Mouse (Mus musculus) forebrain, postnatal 0 days (tissue): Measurements from ENCODE around the gene Smim23. TPM values are rescaled to one million over a fixed set of nuclear protein-coding genes. Genes with fewer than 3 reads are reported as not detected.

Experiments used
- ATAC-seq: fragments of 200-750 bp; cut with Nextera tagmentation; 2 replicates; pipeline ENCODE4 v1.8.0; 2017; ENCODE audit warnings: mild to moderate bottlenecking, moderate library complexity
- DNase-seq: peaks from one replicate; pipeline ENCODE4 v3.0.0-alpha.2; 2015
- H3K27ac ChIP-seq: fragments of 300-500 bp; sonication (generic); 2 replicates; pipeline ENCODE4 v1.5.1; 2014; ENCODE audit warnings: low read depth, mild to moderate bottlenecking, antibody characterized with exemption, low read length, moderate library complexity, mixed read lengths
- H3K27me3 ChIP-seq: fragments of 300-500 bp; sonication (generic); 2 replicates; pipeline ENCODE4 v1.6.1; 2014; ENCODE audit warnings: mild to moderate bottlenecking, low read length, mixed read lengths; ENCODE audit not compliant: insufficient read depth
- H3K36me3 ChIP-seq: fragments of 300-500 bp; sonication (generic); 2 replicates; pipeline ENCODE4 v1.6.1; 2014; ENCODE audit warnings: mild to moderate bottlenecking, moderate library complexity; ENCODE audit not compliant: insufficient read depth
- H3K4me1 ChIP-seq: fragments of 300-500 bp; sonication (generic); 2 replicates; pipeline ENCODE4 v1.6.1; 2014; ENCODE audit warnings: antibody characterized with exemption; ENCODE audit not compliant: insufficient read depth
- H3K4me2 ChIP-seq: fragments of 300-500 bp; sonication (generic); 2 replicates; pipeline ENCODE4 v1.6.1; 2014; ENCODE audit warnings: low read depth, mild to moderate bottlenecking, moderate library complexity
- H3K4me3 ChIP-seq: fragments of 300-500 bp; sonication (generic); 2 replicates; pipeline ENCODE4 v1.5.1; 2014; ENCODE audit warnings: low read depth, low read length, mixed read lengths
- H3K9ac ChIP-seq: fragments of 300-500 bp; sonication (generic); 2 replicates; pipeline ENCODE4 v1.6.1; 2014; ENCODE audit warnings: mild to moderate bottlenecking
- H3K9me3 ChIP-seq: fragments of 300-500 bp; sonication (generic); 2 replicates; pipeline ENCODE4 v1.6.1; 2016; ENCODE audit warnings: low read length
- CTCF ChIP-seq: sonication (generic); IDR thresholded peaks from 2 replicates; pipeline ENCODE4 v1.5.1; 2016; ENCODE audit warnings: antibody characterized with exemption, control low read depth, low read depth
- WGBS: fragments of 180-500 bp; shearing (Covaris S2); extraction: QIAGEN DNeasy Blood & Tissue Kit; methylation state at CpG from one replicate; pipeline ENCODE4 v1.1.7; 2014; 5-methylcytosine and 5-hydroxymethylcytosine counted together
- polyA plus RNA-seq: library from polyadenylated mRNA; unstranded; fragments of >200 nt; fragmentation: Nextera tagmentation; extraction: Ambion mirVana; gene quantifications from 2 replicates; pipeline ENCODE4 v1.2.1, GENCODE M21; 2015
- total RNA-seq: library from RNA; depleted of rRNA; stranded (reverse); fragments of >200 nt; gene quantifications from 2 replicates; pipeline ENCODE4 v1.2.3, GENCODE M21; 2014

The Smim23 gene
- total and polyA plus RNA-seq, 2 experiments from 2014 or later = not detected

DNA sequence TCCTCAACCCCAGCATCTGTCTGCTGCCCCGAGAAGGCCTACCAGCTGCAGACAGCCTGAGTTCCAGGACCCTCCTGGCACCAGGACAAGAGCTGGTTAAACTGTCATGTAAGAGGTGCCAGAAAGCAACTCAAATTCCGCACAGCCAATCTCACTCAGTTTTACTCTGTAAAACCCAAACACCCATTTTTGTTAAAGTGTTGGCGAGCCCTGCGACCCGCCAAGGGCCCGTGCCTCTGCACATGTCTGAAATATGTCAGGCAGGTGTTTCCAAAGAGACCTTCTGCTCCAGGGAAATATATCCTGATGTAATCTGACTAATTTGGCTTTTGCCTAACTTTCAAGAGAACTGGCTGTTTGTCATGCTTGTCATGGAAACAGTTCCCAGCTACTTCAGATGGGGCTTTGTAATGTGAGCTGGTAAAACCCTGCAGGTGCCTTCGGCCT, 23.5 kb downstream of the Smim23 start:
- no peak overlapping the region for H3K4me3 ChIP-seq
- no peaks in the 10 kb centered on the region for H3K9me3 ChIP-seq
- no peaks in the 10 kb centered on the region for H3K4me1 ChIP-seq
- 28% methylated on average over 7 of the region's 7 CpGs for WGBS
- H3K36me3 ChIP-seq = no peaks in the 10 kb centered on the region
- DNase-seq = peak; percentile 50
- no peak for TF ChIP-seq CTCF
- ATAC-seq = peak; percentile 59
- H3K27me3 ChIP-seq = no peaks in the 10 kb centered on the region
- H3K9ac ChIP-seq = no peak overlapping the region
- H3K4me2 ChIP-seq = no peak overlapping the region
- H3K27ac ChIP-seq = no peak overlapping the region

DNA sequence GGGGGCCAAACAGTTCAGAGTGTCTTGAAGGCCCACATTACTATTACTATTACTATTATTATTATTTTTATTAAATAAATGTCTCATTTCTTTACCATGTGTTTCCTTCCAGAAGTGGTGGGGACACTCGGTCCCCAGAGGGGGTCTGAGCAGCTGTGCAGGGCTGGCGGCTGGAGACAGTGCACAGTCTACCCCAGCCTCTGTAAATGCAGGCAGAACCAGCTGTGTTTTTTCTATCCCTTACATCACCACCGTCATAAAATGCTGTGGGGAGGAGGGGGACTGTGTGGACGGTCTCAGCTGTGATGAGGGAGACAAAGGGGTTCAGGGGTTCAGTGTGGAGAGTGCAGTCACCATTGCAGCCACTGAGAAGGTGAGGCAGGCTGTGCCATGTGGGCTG, 26.0 kb downstream of the Smim23 start:
- Histone ChIP-seq H3K4me1 (no peaks in the 10 kb centered on the region), H3K9me3 (no peaks in the 10 kb centered on the region), H3K9ac (no peak overlapping the region), H3K27me3 (no peaks in the 10 kb centered on the region), H3K4me2 (no peak overlapping the region), H3K27ac (no peak overlapping the region), H3K4me3 (no peak overlapping the region), H3K36me3 (no peaks in the 10 kb centered on the region)
- ATAC-seq (no peak), DNase-seq (no peak)
- TF ChIP-seq CTCF = no peak
- 60% methylated on average over 4 of the region's 4 CpGs for WGBS

DNA sequence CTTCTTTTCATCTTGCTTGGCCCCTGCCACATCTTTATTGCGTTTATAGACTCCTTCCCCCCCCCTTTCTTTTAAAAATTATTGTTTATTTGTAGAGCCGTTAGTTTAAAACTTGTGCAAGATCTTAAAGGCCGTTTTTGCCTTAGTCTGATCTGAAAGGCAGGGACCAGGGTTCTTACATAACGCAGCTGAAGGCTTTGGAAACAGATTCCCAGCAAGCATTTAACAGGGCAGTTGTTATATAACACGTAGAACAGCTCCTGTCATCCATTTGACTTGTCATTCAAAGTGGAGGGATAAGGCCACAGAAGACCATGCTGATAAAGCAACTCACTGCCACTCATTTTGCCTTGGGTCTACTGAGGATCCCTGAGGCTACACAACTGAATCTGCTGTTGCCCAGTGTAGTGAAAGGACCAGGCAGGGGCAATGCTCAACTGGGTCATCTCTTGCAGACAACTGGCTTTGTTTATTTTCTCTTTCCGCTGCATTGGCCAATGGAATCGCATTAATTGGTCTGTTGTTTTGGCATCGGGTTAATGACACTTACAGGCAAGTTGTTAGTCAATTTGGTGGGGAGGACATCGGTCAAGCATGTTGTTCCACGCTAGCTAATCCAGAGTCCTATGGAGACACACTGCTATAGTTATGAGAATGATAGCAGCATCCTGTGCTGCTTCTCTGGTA, 29.5 kb downstream of the Smim23 start:
- Histone ChIP-seq H3K36me3 (no peaks in the 10 kb centered on the region), H3K4me3 (no peak overlapping the region), H3K9me3 (no peaks in the 10 kb centered on the region), H3K27ac (no peak overlapping the region), H3K27me3 (no peaks in the 10 kb centered on the region), H3K4me2 (no peak overlapping the region), H3K9ac (no peak overlapping the region), H3K4me1 (no peaks in the 10 kb centered on the region)
- TF ChIP-seq CTCF = no peak
- DNase-seq (no peak), ATAC-seq (no peak)
- 63% methylated on average over 10 of the region's 10 CpGs for WGBS

DNA sequence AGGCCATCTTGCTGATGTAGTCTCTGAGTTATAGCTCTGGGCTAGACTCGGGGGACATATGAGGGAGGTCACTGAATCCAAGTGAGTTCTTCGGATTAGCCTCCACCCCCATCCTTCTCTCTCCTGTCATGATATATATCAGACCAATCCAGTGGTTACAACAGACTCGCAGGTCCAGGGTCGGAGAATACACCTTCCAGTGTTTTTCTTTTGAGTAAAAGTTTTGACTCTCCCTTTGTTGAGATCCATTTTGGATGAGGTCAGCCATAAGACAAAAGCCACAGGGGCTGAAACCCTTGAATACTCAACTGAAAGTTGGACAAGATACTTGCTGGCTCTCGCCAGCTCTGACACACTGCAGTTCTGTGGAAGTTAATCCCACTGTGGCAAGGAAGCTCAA, 38.2 kb downstream of the Smim23 start:
- no peak overlapping the region for H3K27ac ChIP-seq
- H3K9ac ChIP-seq = no peak overlapping the region
- H3K27me3 ChIP-seq = no peaks in the 10 kb centered on the region
- no peaks in the 10 kb centered on the region for H3K36me3 ChIP-seq
- DNase-seq = no peak
- H3K4me2 ChIP-seq = no peak overlapping the region
- no peaks in the 10 kb centered on the region for H3K4me1 ChIP-seq
- no peak overlapping the region for H3K4me3 ChIP-seq
- ATAC-seq = no peak
- WGBS = 76% methylated on average over 5 of the region's 5 CpGs
- TF ChIP-seq CTCF = no peak
- no peaks in the 10 kb centered on the region for H3K9me3 ChIP-seq

DNA sequence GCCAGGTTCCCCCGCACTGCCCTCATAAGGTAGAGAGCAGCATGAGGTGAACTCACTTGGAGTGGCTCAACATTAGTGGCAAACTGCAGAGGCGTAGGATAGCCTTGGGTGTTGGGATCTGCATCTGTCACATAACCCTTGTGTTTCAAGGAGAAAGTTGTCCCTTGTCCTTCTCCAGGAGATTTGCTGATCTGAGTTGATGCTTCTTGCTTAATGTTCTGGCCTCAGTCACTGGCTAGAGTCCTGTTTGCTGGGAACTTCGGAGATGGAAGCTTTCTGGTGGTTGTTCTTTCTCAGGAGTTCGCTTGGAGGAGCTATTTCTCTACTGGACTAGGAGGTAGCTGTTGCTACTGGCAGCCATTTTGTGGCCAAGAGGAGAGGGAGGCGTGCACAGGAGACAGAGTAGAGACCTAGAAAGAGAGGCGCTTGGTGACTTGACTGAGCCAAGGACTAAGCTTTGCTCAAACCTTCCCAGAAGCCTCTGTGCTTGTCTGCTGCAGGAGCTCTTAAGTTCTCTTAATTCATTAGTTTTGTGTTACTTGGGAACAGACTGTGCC, 38.7 kb downstream of the Smim23 start:
- H3K9ac ChIP-seq = no peak overlapping the region
- no peaks in the 10 kb centered on the region for H3K36me3 ChIP-seq
- H3K27ac ChIP-seq = no peak overlapping the region
- H3K4me1 ChIP-seq = peaks cover 4% of the 10 kb centered on the region
- no peak overlapping the region for H3K4me2 ChIP-seq
- TF ChIP-seq CTCF = no peak
- WGBS = 88% methylated on average over 6 of the region's 6 CpGs
- DNase-seq (no peak), ATAC-seq (no peak)
- H3K4me3 ChIP-seq = no peak overlapping the region
- H3K27me3 ChIP-seq = no peaks in the 10 kb centered on the region
- H3K9me3 ChIP-seq = no peaks in the 10 kb centered on the region

DNA sequence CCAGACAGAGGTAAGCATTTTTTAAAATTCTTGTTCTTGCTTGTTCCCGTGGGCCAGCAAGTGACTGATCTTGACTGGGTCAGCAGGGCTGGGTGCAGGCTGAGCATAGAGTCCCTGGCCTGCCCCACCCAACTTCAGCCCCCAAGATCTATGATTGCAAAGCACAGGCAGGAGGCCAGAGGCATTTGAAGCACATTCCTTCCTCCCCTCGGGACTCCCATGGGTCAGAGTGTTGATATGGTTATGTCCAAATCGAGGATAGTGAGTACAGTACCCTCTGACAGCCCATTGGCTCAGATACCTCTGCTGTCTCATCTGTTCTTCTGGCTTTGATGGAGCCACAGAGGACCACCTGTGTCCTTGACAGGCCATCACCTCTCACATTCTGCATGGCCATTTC, 41.7 kb downstream of the Smim23 start:
- Histone ChIP-seq H3K27me3 (no peaks in the 10 kb centered on the region), H3K4me2 (no peak overlapping the region), H3K4me1 (peaks cover 6% of the 10 kb centered on the region), H3K36me3 (no peaks in the 10 kb centered on the region), H3K9me3 (no peaks in the 10 kb centered on the region), H3K9ac (no peak overlapping the region), H3K4me3 (no peak overlapping the region), H3K27ac (no peak overlapping the region)
- ATAC-seq (no peak), DNase-seq (no peak)
- no peak for TF ChIP-seq CTCF
- WGBS = 82% methylated on average over 3 of the region's 3 CpGs

DNA sequence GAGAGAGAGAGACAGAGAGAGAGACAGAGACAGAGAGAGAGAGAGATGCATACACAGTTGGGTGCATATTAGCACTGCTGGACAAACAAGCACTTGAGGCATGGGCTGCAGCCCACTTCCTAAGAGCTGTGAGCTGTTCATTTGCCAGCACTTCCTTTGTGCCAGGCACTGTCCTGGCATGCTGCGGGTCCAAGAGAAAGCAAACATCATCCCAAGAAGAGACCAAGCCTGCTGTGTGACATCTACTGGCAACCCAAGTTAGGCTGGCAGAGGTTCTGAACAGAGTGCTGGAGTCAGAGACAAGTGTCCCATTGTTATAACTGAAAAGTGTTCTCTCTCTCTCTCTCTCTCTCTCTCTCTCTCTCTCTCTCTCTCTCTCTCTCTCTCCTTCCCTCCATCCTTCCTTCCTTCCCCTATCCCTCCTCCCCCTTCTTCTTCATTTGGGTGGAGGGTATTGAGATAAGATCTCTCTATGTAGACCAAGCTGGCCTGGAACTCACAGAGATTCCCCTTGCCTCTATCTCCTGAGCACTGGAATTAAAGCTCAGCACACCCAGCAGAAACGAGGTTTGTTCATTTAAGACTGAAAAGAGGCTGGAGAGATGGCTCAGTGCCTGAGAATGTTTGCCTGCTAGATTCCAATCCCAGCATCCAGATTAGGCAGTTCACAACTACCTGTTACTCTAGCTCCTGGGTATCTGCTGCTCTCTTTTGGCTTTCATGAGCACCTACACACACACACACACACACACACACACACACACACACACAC, 42.6 kb downstream of the Smim23 start:
- ATAC-seq = peak; percentile 77
- Histone ChIP-seq H3K36me3 (no peaks in the 10 kb centered on the region), H3K4me2 (no peak overlapping the region), H3K4me3 (no peak overlapping the region), H3K27ac (no peak overlapping the region), H3K9ac (no peak overlapping the region), H3K9me3 (no peaks in the 10 kb centered on the region), H3K27me3 (no peaks in the 10 kb centered on the region), H3K4me1 (peaks cover 6% of the 10 kb centered on the region)
- peak; percentile 65 for DNase-seq
- TF ChIP-seq CTCF = no peak
- WGBS = 38% methylated on average over 2 of the region's 2 CpGs
